Mouse (Mus musculus) G1E (cell line): ENCODE results near the gene Creb3l2.
A peak's percentile ranks its signal among the peaks of the same experiment; 100 is the strongest.

Experiments used
- CTCF ChIP-seq: IDR thresholded peaks from 2 replicates; pipeline ENCODE4 v1.5.1; 2012; ENCODE audit warnings: low read depth, low read length, inconsistent platforms, mixed read lengths
- GATA1 ChIP-seq: IDR thresholded peaks from 2 replicates; pipeline ENCODE4 v1.6.1; 2012; ENCODE audit warnings: borderline replicate concordance, low read length, inconsistent platforms, mixed read lengths

DNA sequence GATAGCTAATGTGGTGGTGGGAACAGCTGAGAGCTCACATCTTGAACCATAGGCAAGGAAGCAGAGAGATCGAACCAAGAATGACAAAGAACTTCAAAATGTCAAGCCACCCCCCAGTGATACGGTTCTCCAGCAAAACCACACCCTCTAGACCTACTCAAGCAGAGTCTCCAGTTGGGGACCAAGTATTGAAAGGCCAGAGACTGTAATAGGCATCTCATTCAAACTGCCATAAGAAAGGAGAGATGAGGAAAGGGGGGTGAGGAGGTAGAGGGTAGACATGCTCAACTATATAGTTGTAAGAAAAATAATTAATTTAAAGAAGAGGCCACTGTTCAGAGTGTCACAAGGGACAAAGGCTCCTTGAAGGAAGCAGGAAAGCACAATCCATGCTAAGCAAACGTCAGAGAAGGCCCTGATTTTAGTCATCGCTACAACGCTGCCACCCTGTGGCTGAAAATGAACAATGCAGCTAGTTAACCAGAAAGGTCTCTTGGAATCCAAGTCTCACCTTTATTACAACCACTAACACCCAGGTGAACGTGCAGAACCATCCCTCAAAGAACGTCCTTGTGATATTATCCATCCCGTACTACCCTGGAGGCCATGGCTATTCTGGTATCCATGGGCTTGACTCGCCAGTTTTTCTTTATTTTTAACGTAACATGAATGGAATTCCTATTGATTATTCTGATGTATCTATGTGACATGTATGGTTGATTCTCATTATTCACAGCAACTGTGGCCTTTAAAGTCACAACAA, 5.9 kb upstream of the Creb3l2 start:
- TF ChIP-seq CTCF, result 0 out of 2 replicates have a peak, but pooled peaks have one; percentile 31
- TF ChIP-seq GATA1, result no peak
